Mouse (Mus musculus) embryonic facial prominence, embryonic 10.5 days (tissue): Measurements from ENCODE around the gene Nell2. TPM values are rescaled to one million over a fixed set of nuclear protein-coding genes. Genes with fewer than 3 reads are reported as not detected.
A peak's percentile ranks its signal among the peaks of the same experiment; 100 is the strongest.
"Not testable (repeated sequence)": the region's sequence is repeated elsewhere in the genome, so short reads cannot be mapped to it uniquely, and the experiment has no call there.

Source experiments
- DNase-seq: peaks from one replicate; pipeline ENCODE4 v3.0.0-alpha.2; 2017; ENCODE audit warnings: low spot score
- H3K27ac ChIP-seq: fragments of 300-500 bp; sonication (generic); replicated peaks from 2 replicates; pipeline ENCODE4 v1.5.1; 2016; ENCODE audit warnings: mild to moderate bottlenecking
- H3K27me3 ChIP-seq: fragments of 300-500 bp; sonication (generic); replicated peaks from 2 replicates; pipeline ENCODE4 v1.6.1; 2016; ENCODE audit warnings: low read depth, mild to moderate bottlenecking; ENCODE audit not compliant: poor library complexity, severe bottlenecking
- H3K36me3 ChIP-seq: fragments of 300-500 bp; sonication (generic); replicated peaks from 2 replicates; pipeline ENCODE4 v1.6.1; 2016; ENCODE audit warnings: mild to moderate bottlenecking, moderate library complexity
- H3K4me1 ChIP-seq: fragments of 300-500 bp; sonication (generic); 2 replicates; pipeline ENCODE4 v1.6.1; 2016
- H3K4me3 ChIP-seq: fragments of 300-500 bp; sonication (generic); 2 replicates; pipeline ENCODE4 v1.5.1; 2016; ENCODE audit warnings: mild to moderate bottlenecking, moderate library complexity
- H3K9me3 ChIP-seq: fragments of 300-500 bp; sonication (generic); 2 replicates; pipeline ENCODE4 v1.6.1; 2016; ENCODE audit warnings: mild to moderate bottlenecking
- WGBS: fragments of 180-500 bp; shearing (Covaris S2); methylation state at CpG from one replicate; pipeline ENCODE4 v1.1.7; 2016; 5-methylcytosine and 5-hydroxymethylcytosine counted together
- polyA plus RNA-seq: library from polyadenylated mRNA; unstranded; fragments of >200 nt; fragmentation: Nextera tagmentation; extraction: Ambion mirVana; gene quantifications from 2 replicates; pipeline ENCODE4 v1.2.1, GENCODE M21; 2016

Nell2 gene
- polyA plus RNA-seq, 1 experiment from 2014 or later: 20.2 TPM

DNA sequence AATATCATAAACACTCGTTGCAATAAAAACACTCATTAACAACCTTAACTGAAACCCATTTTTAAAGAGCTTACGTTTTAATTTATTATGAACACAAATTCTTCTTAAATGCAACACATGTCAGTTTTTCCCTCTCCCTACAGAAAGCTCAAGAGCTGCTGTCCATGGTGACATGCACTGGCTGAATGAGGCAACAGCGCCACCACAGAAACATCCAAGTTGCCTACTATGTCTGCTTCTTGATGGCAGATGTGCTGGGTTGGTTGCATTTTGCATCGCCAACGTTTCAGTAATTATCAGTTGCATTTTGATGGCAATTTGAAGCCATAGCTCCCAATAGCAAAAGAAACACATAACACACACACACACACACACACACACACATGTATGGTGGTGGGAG lies 2.4 kb downstream of the Nell2 start:
- Histone ChIP-seq H3K4me1 (peaks cover 20% of the 10 kb centered on the region), H3K9me3 (no peaks in the 10 kb centered on the region), H3K27ac (no peak overlapping the region), H3K4me3 (peak overlapping the region; percentile 79), H3K27me3 (peaks cover 32% of the 10 kb centered on the region), H3K36me3 (no peaks in the 10 kb centered on the region)
- WGBS: 12% methylated on average over 5 of the region's 5 CpGs
- peak; percentile 62 for DNase-seq

DNA sequence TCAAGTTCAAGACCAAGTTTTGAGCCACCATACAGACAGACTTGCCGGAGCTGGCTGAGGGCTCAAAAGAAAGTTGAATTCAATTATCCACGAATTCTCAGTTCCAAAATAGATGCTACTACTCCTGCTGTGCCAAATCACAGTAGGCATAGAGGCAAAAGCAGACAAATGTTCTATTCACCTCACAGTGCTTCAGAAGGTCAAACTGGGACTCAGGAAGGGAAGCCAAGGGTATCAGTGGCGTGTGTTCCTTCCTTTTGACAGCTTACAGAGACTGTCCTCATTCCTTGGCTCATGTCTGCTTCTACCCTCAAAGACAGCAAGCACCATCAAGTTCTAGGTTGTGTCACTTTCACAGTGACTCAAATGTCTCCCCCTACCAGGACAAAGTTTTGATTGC lies 10.2 kb downstream of the Nell2 start:
- DNase-seq: no peak

DNA sequence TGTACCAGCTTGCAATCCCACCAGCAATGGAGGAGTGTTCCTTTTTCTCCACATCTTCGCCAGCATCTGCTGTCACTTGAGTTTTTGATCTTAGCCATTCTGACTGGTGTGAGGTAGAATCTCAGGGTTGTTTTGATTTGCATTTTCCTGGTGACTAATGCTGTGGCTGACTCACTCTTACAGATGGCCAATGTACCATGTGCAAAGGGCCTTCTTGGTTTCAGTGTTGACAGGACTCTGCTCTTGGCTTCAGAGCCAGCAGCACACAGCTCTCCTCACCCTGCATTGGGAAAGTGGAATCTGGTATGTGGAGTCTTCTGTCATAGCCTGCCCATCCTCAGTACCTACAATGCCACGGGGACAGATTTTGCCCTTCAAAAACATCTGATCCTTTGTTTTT lies 15.1 kb downstream of the Nell2 start:
- H3K4me1 ChIP-seq, H3K27ac ChIP-seq, H3K36me3 ChIP-seq, H3K27me3 ChIP-seq, H3K9me3 ChIP-seq, H3K4me3 ChIP-seq, DNase-seq: not testable (repeated sequence)
- WGBS: 74% methylated on average over 2 of the region's 2 CpGs

More for the DNA sequence above, 10.2 kb downstream of the Nell2 start:
- no peaks in the 10 kb centered on the region for H3K4me1 ChIP-seq
- no peaks in the 10 kb centered on the region for H3K36me3 ChIP-seq
- H3K9me3 ChIP-seq: no peaks in the 10 kb centered on the region
- 76% methylated on average over 3 of the region's 3 CpGs for WGBS
- H3K27ac ChIP-seq: no peak overlapping the region
- no peaks in the 10 kb centered on the region for H3K27me3 ChIP-seq
- H3K4me3 ChIP-seq: no peak overlapping the region

DNA sequence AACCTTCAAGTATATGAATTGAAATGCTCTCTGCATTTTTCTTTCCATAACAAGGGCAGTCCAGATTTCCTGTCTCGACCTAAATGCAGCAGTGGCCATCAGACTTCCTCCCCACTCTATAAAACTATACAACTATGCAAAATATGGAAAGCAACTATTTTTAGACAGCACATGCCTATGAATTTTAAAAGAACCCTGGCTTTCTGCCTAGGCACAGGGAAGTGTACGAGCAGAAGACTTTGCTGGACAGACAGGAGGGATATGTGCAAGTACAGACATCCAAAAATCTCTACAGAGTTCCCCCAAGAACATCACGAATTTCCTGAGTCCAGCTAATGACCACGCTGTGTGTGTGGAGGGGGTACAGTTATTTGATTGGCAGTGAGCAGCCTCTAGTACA lies 32.7 kb downstream of the Nell2 start:
- Histone ChIP-seq H3K4me3 (no peak overlapping the region), H3K27me3 (no peaks in the 10 kb centered on the region), H3K9me3 (no peaks in the 10 kb centered on the region), H3K36me3 (no peaks in the 10 kb centered on the region), H3K27ac (no peak overlapping the region), H3K4me1 (no peaks in the 10 kb centered on the region)
- WGBS: 87% methylated on average over 4 of the region's 4 CpGs
- DNase-seq: no peak

DNA sequence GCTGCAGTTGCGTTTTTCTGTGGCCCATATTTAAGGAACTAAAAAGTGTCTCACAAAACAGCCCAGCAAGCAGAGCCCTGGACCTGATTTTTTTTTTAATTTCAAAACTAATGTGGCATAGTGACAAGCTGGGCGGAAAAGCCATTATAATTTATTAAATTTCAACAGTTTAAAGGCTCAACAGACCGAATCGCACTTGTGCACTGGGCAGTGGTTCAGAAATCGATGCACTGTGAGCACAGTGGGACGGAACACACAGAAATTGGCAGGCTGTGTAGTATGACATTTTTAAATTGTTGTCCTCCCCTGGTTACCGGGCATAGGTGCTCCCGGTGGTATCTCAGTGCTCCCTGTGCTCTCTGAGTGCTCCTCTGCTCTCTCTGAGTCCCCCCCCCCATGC lies 33.2 kb downstream of the Nell2 start:
- no peak for DNase-seq
- Histone ChIP-seq H3K4me3 (no peak overlapping the region), H3K4me1 (no peaks in the 10 kb centered on the region), H3K36me3 (no peaks in the 10 kb centered on the region), H3K9me3 (no peaks in the 10 kb centered on the region), H3K27ac (no peak overlapping the region), H3K27me3 (no peaks in the 10 kb centered on the region)
- 95% methylated on average over 8 of the region's 8 CpGs for WGBS

GRCm38 (mm10) chr15:95492201-95492600 lies 36.2 kb downstream of the Nell2 start:
- no peak overlapping the region for H3K4me3 ChIP-seq
- WGBS: 80% methylated on average over 5 of the region's 5 CpGs

DNA sequence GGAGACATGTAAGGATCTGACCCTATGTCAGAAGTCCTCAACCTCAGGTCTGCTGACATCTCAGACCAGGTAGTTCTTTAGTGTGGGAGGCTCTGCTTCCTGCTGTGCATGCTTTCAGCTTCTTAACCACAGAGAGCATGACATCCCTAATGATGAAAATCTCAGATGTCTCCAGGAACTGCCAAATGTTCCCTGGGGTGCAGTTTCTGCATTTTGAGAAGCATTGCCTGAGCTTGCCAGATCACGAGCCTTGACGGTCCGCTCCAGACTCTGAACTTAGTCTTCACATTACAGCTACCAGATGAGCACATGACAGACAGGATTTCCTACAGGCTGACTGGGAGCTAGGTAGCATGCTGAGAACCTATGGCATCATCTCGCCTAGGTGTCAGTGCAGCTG lies 39.2 kb downstream of the Nell2 start:
- H3K36me3 ChIP-seq: no peaks in the 10 kb centered on the region
- no peak for DNase-seq
- no peaks in the 10 kb centered on the region for H3K27me3 ChIP-seq
- H3K9me3 ChIP-seq: no peaks in the 10 kb centered on the region
- H3K4me3 ChIP-seq: no peak overlapping the region
- H3K4me1 ChIP-seq: no peaks in the 10 kb centered on the region
- 74% methylated on average over 4 of the region's 4 CpGs for WGBS
- no peak overlapping the region for H3K27ac ChIP-seq

More at GRCm38 (mm10) chr15:95492201-95492600, 36.2 kb downstream of the Nell2 start:
- Histone ChIP-seq H3K4me1 (no peaks in the 10 kb centered on the region), H3K9me3 (no peaks in the 10 kb centered on the region), H3K27me3 (no peaks in the 10 kb centered on the region), H3K27ac (no peak overlapping the region), H3K36me3 (no peaks in the 10 kb centered on the region)
- no peak for DNase-seq

DNA sequence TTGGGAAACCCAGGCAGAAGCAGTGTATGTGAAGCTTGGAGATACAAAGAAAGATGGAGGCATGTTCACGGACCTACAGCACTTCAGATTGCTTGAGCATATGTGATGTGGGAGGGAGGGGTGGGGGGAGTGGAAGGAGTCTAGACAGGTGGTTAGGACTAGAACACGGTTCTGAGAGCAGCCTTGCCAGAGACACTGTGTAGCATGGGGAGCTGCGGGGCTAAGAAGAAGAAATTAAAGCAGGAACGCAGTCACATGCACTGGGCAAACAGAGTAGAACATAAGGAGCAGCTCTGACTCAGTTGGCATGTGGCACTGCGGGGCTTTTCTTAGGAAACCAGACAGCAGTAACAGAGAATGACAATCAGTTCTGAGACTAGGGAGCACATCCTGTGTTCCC lies 40.4 kb downstream of the Nell2 start:
- no peaks in the 10 kb centered on the region for H3K9me3 ChIP-seq
- H3K27ac ChIP-seq: no peak overlapping the region
- no peaks in the 10 kb centered on the region for H3K4me1 ChIP-seq
- no peaks in the 10 kb centered on the region for H3K27me3 ChIP-seq
- no peak overlapping the region for H3K4me3 ChIP-seq
- no peak for DNase-seq
- WGBS: 87% methylated on average over 5 of the region's 5 CpGs
- no peaks in the 10 kb centered on the region for H3K36me3 ChIP-seq

- no peak for DNase-seq
- H3K4me3 ChIP-seq: no peak overlapping the region
- 75% methylated on average over 9 of the region's 9 CpGs for WGBS
- no peaks in the 10 kb centered on the region for H3K4me1 ChIP-seq
- H3K36me3 ChIP-seq: no peaks in the 10 kb centered on the region
- no peaks in the 10 kb centered on the region for H3K27me3 ChIP-seq
- no peak overlapping the region for H3K27ac ChIP-seq
- no peaks in the 10 kb centered on the region for H3K9me3 ChIP-seq
Observed at GRCm38 (mm10) chr15:95482002-95482401, 46.4 kb downstream of the Nell2 start.

DNA sequence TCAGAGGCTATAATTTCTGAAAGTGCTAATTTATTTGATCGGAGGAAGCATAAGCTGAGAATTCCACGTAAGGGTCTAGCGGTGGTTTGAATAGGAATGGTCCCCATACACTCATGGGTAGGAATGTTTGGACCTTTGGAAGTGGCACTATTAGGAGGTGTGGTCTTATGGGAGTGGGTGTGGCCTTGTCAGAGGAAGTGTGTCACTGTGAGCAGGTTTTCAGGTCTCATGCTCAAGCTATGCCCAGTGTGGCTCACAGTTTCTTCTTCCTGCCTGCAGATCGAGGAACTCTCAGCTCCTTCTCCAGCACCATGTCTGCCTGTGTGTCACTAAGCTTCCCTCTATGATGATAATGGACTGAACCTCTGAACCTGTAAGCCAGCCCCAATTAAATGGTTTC lies 46.8 kb downstream of the Nell2 start:
- no peak overlapping the region for H3K27ac ChIP-seq
- no peaks in the 10 kb centered on the region for H3K36me3 ChIP-seq
- peaks cover under 1% of the 10 kb centered on the region; the same call in 1 of the 2 replicates for H3K4me1 ChIP-seq
- no peak for DNase-seq
- no peaks in the 10 kb centered on the region for H3K27me3 ChIP-seq
- H3K9me3 ChIP-seq: no peaks in the 10 kb centered on the region
- H3K4me3 ChIP-seq: no peak overlapping the region
- WGBS: 89% methylated on average over 4 of the region's 4 CpGs

- H3K36me3 ChIP-seq: no peaks in the 10 kb centered on the region
- no peak overlapping the region for H3K27ac ChIP-seq
- WGBS: 81% methylated on average over 3 of the region's 3 CpGs
- no peak for DNase-seq
- H3K4me1 ChIP-seq: peaks cover 10% of the 10 kb centered on the region
- no peak overlapping the region for H3K4me3 ChIP-seq
- H3K27me3 ChIP-seq: no peaks in the 10 kb centered on the region
- H3K9me3 ChIP-seq: no peaks in the 10 kb centered on the region
Observed at GRCm38 (mm10) chr15:95476440-95476839, 51.9 kb downstream of the Nell2 start.

- Histone ChIP-seq H3K27ac (no peak overlapping the region), H3K4me3 (no peak overlapping the region), H3K4me1 (peaks cover 12% of the 10 kb centered on the region), H3K9me3 (no peaks in the 10 kb centered on the region), H3K36me3 (no peaks in the 10 kb centered on the region; the same call in 1 of the 2 replicates), H3K27me3 (no peaks in the 10 kb centered on the region)
- no peak for DNase-seq
- 88% methylated on average over 6 of the region's 6 CpGs for WGBS
Observed at GRCm38 (mm10) chr15:95473976-95474375, 54.4 kb downstream of the Nell2 start.

DNA sequence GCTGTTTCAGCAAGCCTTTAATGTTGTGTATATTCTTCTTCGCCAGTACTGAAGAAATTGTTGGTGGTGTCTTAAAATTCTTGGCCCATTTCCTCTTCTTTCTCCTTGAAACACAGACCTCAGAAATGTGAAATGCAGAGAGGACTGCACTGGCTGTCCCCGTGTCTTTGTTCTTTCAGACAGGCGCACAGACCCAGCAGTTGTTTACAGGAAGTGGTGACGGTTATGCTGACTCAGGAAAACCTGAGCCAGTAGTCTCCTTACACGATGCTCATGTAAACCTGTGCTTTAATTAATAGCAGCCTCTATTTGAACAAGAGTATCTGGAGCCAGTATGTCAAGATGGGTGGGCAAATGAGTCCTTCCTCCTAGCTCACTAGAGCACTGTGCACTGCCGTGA lies 61.2 kb downstream of the Nell2 start:
- WGBS: 52% methylated on average over 6 of the region's 6 CpGs
- Histone ChIP-seq H3K36me3 (no peaks in the 10 kb centered on the region; the same call in 1 of the 2 replicates), H3K27ac (no peak overlapping the region), H3K4me3 (no peak overlapping the region), H3K27me3 (no peaks in the 10 kb centered on the region), H3K9me3 (no peaks in the 10 kb centered on the region), H3K4me1 (peaks cover 8% of the 10 kb centered on the region; the same call in 1 of the 2 replicates)
- DNase-seq: peak; percentile 25

GRCm38 (mm10) chr15:95460041-95460566 lies 68.3 kb downstream of the Nell2 start:
- no peaks in the 10 kb centered on the region for H3K9me3 ChIP-seq
- no peaks in the 10 kb centered on the region for H3K27me3 ChIP-seq
- no peaks in the 10 kb centered on the region for H3K36me3 ChIP-seq
- no peak overlapping the region for H3K27ac ChIP-seq
- no peaks in the 10 kb centered on the region for H3K4me1 ChIP-seq
- H3K4me3 ChIP-seq: no peak overlapping the region
- DNase-seq: no peak
- WGBS: 84% methylated on average over 4 of the region's 4 CpGs
